Mouse (Mus musculus): ENCODE measurements around the gene G430095P16Rik. TPM values are rescaled to one million over a fixed set of nuclear protein-coding genes. Genes with fewer than 3 reads are reported as not detected.

The G430095P16Rik gene
- polyA plus RNA-seq, 2 experiments from 2014 or later = 20.2 to 37.5 TPM

DNA sequence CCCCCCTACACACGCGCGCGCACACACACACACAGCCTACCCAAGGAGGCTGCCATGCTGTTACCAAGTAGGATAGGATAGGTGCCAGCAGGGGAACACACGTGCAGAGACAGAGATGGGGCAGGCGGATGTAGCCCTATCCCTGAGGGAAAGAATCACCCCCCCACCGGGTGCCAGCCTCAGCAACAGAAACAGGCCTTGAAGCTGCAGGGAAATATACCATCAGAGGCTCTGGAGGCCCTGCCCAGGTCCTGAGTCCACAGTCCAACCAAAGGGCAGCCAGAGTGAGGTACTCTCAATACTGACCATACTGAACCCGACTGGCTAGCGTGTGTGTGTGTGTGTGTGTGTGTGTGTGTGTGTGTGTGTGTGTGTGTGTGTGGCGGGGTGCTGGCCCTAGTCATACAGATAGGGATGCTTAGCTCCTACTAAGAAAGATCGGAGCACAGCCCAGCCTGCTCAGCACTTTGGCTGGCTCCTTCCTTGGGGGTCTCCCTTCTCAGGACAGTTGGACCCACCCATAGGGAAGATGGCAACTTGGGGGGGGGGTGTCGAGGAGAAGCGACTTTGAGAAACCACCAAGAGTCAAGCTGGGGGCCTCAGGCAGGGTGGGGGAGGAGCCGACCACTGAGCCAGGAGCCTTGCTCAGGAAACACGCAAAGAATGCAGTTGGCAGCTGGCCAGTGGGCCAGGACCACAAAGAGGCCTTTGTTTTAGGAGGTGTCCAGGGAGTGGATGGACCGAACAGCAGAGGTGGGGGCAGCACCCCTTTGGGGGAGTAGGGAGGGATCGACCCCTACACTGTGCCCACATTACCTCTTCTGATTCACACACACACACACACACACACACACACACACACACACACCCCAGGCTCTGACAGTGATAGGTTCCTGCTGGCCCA lies 21.0 kb downstream of the G430095P16Rik start:
- ATAC-seq = no peak

DNA sequence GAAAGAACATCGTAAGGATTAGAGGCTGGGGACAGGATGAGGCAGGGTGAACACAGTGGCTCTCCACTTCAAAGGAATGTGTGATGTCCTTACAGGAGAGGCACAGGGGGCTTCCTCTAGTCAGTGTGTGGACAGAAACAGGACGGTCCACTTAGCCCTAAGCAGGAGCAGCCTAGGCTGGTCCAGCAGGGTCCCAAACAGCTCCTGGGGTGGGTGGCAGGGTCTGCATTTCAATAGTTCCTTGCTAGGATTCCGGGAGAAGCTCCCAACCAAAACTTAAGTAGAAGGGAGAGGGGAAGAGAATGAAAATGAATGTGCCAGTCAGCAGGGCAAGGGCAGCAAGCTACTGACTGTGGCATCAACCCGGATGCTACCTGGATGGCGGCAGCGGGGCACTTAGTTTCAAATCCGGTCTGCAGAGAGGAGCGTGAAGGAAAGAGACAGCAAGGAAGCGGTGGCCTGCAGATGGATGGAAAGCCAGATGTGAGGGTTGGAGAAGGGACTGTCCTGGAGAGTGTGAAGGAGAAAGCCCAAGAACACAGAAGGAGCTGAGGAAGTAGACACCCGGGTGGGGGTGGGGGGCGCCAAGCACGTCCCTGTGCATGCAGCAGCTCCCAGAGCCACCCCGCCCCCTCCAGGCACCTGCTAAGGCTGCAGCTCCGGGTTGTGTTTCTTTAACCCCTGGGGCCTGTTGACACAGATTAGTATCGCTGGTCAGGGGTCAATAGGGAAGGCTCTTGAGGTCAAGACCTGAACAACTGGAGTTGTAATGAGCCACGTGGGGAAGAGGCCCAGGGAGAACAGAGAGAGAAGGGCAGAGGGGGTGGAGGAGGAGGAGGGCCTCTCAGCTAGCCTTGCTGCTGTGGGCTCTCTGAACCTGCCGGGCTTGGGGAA lies 22.5 kb downstream of the G430095P16Rik start:
- ATAC-seq = peak; percentile 52

DNA sequence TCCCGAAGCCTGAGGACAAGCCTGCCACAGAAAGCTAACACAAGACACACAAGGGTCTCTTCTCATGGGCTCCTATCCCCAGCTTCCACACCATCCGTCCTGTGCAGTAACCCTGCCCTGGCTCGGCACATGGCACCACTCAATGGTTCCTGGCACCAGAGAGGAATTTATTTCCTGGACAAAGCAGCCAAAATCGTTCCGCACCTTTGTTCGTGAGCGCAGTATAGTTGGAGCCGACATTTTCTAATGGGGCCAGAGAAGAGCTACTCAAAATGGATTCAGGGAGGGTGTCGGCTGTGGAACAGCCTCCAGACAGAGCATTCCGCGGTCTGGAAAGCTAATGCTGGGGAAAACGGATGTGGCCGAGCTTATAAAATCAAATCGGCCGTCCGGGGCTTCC lies 26.7 kb downstream of the G430095P16Rik start:
- ATAC-seq = no peak

GRCm38 (mm10) chr8:84752734-84753582 lies 30.2 kb downstream of the G430095P16Rik start:
- ATAC-seq = no peak

- ATAC-seq = no peak
These were observed 34.7 kb downstream of the G430095P16Rik start for GRCm38 (mm10) chr8:84757501-84757900.

DNA sequence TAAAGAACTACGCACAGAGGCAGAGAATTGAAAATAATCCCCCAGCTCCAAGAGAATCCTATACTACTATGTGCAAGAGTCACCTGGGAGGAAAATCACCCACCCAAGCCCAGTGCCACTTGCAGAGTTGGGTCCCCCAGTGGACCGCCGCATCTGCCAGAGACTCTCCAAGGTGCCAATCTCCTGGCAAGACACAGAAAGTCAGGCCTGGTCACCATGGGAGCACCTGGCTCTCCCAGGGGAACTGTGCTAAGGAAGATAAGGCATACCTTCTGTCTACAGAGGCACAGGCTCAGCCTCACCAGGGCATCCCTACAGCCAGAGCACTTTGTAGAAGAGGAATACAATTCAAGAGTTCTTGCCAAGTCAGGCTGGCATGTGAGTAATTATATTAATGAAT lies 35.5 kb downstream of the G430095P16Rik start:
- no peak for ATAC-seq

DNA sequence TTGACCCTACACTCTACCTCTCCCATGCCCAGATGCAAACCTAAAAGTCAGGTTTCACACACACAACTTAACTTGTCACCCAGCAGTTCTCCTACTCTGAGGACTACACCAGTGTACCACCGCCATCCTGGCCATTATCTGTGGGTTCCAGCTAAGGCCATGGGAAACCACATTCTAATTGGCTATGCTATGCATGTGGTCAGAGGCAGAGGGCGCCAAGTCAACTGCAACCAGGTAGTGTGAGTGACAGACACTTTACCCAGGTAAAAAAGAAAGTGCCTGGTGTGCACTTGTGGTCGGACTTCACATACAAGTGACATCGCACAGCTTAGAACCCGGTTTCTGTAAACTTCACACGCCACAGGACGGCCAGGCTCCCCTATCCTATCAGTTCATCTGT lies 36.3 kb downstream of the G430095P16Rik start:
- no peak for ATAC-seq

GRCm38 (mm10) chr8:84759718-84760117 lies 36.9 kb downstream of the G430095P16Rik start:
- no peak for ATAC-seq

DNA sequence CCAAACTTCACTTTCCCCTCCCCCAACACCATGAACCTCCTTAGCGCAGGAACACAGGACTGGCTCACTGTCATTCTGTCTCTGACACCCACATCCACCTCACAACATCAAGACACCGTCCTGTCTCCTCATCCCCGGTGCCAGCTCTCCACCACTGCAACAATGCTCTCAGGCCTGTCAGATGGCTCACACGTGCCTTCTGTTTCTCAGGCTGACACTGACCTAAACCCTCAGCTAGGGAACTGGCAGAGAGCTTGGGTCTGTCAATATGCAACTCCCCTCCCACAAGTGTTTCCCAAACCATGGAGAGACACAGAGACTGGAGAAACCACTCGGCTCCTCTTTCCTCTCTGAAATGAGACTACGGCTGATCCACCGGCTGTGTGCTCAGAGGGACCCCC lies 37.6 kb downstream of the G430095P16Rik start:
- ATAC-seq = no peak

DNA sequence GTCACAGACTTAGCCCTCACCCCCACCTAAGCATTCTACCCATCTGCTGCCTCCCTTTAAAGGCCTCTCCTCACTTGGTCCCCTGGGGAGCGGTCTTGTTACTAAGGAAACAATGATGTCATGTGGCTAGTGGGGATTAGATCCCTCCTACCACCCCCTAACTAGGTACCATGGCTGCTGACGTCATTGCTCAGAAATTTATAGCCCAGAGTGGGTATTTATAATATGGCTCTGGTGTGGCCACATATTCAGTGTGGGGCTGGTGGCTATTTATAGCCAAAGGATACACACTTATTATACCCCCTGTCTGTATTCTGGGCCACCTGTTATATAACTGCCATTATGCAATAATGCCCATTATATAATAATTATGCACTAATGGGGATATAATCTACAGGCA lies 38.1 kb downstream of the G430095P16Rik start:
- no peak for ATAC-seq

DNA sequence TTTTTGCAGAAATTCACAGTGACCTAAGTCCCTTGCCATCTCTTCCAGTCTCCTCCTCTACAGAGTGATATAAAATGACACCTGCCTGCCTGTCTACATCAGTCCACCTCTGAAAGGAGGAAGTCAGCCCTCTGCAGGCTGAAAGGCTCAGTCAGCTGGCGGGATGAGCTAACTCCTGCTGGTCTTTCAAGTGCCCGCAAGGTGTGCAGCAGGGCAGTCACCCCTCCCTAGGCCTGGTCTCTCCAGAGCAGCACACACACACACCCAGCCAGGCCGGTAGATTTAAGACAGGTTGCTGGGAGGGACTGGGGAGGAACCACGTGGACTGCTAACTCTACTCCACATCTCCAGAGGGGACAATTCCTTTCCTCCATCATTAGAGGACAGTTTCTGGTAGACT lies 41.3 kb downstream of the G430095P16Rik start:
- ATAC-seq = no peak

GRCm38 (mm10) chr8:84764870-84765495 lies 42.2 kb downstream of the G430095P16Rik start:
- no peak for ATAC-seq

GRCm38 (mm10) chr8:84765629-84766028 lies 42.8 kb downstream of the G430095P16Rik start:
- ATAC-seq = no peak

GRCm38 (mm10) chr8:84766422-84766821 lies 43.6 kb downstream of the G430095P16Rik start:
- no peak for ATAC-seq

DNA sequence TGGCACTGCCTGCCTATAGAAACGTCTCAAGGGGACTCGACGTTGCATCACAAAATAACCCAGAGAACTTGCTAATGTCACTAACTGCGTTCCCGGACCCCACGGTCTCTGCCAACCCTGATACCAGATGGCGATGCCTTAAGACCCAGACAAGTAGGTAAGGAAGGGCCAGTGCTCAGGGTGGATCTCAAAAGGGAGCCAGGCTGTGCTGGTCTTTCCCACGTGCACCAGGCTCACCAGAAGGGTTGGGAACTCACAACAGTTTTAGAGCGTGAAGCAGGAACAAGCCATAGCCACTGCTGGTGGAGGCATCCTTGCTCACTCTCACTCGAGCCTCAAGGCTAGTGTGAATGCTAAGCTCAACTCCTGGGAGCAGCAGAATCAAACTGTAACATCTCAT lies 44.4 kb downstream of the G430095P16Rik start:
- no peak for ATAC-seq

DNA sequence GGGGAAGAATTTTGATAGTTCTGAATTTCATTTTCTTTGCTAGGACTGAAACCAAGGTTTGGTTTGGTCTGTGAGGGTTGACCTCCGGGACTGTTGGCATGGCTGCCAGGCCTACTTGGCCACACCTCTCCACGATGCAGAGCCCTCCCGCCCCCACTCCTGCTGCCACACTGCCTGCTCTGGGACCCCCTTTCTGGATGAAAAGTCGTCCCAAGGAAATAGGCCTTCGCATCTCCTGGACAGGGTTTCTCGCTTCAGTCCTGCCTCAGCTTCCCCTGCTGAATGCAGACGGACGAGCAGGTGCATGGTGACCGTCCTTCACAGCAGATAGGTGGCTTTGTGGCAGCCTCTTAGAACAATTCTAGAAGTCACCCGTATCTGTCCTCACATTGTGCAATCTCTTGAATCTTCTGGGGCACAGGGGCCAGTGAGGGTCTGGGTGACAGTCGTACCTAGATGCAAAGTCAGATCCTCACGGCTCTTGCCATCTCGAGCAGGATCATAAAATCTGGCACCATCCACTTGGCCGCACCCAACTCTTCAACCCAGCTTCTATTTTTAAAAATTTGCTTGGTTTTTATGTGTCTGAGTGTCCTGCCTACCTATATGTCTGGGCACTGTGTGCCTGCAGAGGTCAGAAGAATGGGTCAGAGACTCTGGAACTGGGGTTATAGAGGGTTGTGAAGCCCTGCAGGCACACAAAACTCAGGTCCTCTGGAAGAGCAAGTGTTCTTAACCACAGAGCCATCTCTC lies 45.7 kb downstream of the G430095P16Rik start:
- no peak for ATAC-seq

DNA sequence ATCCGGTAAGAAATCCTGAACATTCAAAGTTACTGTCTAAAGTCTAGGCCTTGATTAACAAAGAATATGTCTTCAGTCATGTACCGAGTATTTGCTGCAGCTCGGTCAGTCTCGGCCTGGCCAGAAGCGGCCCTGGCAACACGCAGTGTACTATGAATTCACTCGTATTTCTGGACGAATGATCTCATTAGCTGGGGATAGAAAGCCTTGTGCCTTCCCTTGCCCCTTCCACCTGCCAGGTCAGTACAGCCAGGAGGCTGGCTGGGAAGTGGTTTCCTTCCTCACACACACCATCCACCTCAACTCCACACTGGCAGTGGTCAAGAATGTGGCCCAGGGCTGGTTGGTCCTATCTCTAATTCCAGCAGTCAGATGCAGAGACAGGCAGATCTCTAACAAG lies 46.5 kb downstream of the G430095P16Rik start:
- no peak for ATAC-seq

DNA sequence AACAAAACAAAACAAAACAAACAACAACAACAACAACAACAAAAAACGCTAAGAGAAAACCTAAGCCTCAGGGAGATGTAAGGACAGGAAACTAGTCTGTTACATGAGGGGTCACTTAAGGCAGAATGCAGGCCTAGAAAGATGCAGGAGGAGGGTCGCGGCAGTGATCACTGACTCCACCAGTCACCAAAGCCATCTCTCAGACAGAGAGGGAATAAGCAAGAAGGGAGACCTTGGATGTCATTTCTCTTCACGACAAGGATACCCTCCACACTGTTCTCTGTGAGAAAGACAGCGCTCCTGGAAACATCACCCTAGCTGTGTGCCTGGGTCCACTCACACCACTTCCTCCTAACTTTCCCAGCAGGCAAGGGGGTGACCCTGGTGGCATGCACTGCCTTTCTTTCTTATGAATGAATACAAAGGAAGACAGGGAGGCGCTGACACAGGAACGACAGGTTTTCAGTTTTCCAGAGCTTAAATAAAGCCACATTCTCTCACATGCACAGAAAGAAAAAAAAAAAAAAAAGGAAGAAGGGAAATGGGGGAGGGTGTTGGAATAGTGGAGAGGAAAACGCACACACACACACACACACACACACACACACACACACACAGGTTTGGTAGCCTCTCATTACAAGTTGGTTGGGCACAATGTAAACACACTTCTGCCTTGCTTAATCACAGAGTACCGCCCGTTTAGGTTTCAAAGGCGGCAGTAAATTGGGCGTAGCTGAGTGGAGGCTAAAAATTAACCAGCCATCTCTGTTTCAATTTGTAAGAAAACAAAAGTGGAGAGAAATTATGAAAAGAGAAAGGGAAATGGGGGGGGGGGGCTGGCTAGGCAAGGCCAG lies 47.5 kb downstream of the G430095P16Rik start:
- no peak for ATAC-seq

- no peak for ATAC-seq
These were observed 48.3 kb downstream of the G430095P16Rik start for GRCm38 (mm10) chr8:84771000-84771687.

DNA sequence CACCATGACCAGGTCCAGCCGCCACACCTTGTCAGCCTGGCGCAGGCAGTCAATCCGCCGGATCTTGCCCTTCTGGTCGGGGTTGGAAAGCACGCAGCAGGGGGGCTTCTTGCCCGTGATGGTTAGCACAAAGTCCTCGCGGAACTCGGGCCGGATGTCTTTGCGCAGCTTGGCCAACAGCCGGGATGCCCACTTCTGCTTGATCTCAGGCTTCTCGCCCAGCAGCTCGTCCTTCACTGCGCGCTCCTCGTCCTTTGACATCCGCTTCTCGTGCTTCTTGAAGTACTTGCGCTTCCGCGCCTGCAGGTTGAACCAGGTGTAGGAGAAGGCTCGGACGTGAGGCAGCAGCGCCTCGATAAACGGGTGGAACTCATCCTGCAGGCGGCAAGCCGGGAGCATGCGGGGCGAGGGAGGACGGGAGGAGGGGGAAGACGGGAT lies 49.2 kb downstream of the G430095P16Rik start:
- no peak for ATAC-seq
